Mouse (Mus musculus): ENCODE measurements around the gene Cdh24.

Gene Cdh24

DNA sequence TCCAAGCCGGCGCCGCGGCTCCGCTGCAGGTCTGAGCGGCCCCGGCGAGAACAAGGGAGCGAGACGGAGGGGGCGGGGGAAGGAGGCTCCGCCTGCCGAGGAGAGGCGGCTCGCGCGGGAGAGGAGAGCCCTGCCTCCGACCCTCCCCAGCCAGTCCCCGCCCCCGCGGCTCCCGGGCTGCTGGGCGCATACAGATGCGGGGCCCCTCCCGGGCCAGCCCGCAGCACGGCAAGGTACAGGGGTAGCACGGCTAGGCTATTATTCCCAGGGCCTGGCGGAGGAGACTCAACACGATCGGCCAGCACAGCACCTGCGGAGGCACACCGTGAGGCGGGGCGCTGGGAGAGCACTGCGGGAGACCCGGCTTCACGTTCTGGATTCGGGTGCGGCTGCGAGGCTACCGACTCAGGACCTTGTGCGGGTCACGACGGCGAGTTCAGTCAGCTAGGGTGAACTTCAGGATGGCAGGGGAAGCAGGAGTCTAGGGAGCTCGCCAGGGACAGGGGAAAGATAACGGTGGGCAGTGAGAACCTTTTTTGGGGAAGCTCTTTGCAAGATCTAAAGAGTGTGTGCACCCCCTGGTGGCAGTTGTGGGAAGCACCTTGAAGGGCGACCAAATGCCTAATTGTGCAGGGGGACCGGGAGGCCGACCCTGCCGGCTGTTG lies at the start of gene Cdh24:
Cdh24 (minus strand) TSS at position 60 of the 665 bp plus-strand sequence.
- peak; percentile 81 to 86 for DNase-seq (ENCODE audit: low spot score in 2 of 2)

DNA sequence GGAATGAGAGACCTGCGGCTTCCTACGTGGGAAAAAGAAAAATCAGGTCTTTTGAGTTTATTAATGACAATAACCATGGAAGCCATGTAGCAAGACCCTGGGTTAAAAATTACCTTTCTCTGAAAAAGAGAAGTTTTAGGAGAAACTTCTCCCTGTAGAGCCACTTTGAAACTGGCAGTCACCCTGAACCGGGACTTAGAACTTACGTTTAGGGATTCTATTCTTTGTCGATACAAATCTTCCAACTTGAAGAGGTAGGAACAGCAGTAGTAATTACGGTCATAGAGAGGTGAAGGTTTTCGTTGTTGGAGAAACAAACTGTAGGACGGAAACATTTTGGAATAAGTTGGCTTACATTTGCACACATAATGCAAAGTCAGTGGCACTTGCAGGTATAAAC lies 46.1 kb upstream of the Cdh24 start:
- DNase-seq (ENCODE audit: low spot score in 2 of 2), result no peak

- DNase-seq (ENCODE audit: low spot score in 2 of 2), result peak; percentile 100
These were observed 45.5 kb upstream of the Cdh24 start, which contains the start of gene Acin1 for GRCm38 (mm10) chr14:54686522-54687143. Acin1 (minus strand) TSS chr14:54686931.

DNA sequence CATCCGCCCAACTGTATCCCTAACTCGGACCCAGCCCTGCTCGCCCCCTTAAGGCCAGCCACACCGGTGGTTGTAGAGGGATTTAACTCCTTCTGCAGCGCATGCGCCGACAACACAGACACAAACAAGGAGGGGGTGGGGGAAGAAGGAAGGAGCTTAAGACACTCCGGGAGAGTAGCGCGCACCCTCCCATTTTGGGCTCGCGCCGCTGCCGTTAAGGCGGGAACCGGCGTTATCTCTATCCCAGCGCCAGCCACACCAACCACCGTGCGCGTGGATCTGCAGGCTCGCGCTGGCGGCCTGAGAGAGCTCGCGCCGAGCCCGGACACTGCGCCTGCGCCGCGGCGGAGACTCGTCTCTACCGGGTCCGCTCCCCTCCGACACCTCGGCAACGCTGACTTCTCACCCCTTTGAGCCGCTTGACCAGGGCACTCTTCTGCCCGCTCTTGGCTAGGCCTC lies 44.9 kb upstream of the Cdh24 start, which contains the start of gene 1700123O20Rik:
1700123O20Rik (plus strand) TSS at position 154 of the 459 bp plus-strand sequence.
- DNase-seq (ENCODE audit: low spot score in 2 of 2), result peak in 1 of 2 experiments; percentile 72

GRCm38 (mm10) chr14:54685471-54685870 lies 44.3 kb upstream of the Cdh24 start:
- no peak for DNase-seq (ENCODE audit: low spot score in 2 of 2)

DNA sequence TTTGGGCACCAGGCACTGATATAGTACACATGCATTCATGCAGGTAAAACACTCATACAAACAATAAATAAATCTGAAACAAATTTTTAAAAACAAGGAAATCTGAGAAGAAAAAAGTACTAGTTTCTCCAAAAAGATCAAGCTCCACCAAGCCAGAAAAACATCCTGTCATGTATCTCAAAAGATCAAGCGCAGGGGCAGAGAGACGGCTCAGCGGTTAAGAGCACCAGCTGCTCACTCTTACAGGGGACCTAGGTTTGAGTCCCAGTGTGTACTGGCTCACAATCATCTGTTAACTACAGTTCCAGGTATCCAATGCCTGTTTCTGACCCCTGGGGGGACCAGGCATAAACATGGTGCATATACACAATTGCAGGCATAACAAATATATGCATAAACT lies 41.2 kb upstream of the Cdh24 start:
- DNase-seq (ENCODE audit: low spot score in 2 of 2), result no peak

- DNase-seq (ENCODE audit: low spot score in 2 of 2), result no peak
These were observed 37.6 kb upstream of the Cdh24 start for GRCm38 (mm10) chr14:54678657-54679304.

GRCm38 (mm10) chr14:54676290-54676689 lies 35.1 kb upstream of the Cdh24 start:
- DNase-seq (ENCODE audit: low spot score in 2 of 2), result no peak

GRCm38 (mm10) chr14:54674317-54674716 lies 33.2 kb upstream of the Cdh24 start:
- DNase-seq (ENCODE audit: low spot score in 2 of 2), result no peak

DNA sequence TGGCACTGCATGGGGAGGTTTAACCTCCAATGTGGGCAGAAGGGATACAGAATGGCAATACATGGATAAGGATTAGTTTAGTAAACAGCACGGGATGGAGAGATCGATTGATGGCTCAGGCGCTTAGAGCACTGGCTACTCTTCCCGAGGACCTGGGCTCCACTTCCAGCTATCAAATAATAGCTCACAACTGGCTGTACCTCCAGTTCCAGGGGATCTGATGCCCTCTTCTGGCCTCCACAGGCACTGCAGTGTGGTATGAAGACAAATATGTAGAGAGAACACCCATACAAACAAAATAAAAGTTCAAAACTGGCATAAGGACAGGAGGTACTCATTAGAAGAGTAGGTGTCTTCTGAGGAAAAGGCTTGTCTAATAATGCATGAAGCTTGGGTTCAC lies 28.2 kb upstream of the Cdh24 start:
- no peak for DNase-seq (ENCODE audit: low spot score in 2 of 2)

DNA sequence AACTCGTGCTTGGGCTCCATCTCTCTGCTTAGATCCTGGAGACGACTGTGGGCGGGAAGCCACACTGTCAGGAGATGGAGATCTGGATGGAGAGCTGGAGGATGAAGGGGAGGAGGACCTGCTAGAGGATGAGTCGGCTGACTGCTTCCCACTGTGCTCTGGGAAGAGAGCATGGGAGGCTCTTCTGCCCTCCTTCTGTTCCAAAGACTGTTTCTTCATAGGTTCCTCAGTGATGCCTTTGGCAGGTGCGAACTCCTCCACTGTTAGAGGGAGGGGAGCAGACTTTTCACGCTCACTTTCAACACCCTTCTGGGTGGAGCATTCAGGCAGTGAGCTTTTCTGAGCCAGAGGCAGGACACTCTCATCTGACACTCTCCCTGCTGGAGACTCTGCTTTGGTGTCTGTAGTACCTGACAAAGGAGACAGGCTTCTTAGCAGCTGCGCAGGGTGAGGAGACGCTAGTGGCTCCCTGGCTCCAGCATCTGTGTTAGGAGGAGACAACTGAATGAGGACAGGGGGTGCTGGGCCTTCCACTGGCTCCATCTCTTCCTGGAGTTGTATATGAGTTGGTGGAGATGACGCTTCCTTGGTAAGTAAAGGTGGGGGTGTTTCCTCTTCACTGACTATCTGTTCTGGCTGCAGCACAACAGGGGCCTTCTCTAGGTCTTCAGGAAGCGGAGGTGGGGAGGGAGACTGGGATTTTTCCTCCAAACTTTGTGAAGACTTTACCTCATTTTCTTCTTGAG lies 23.5 kb upstream of the Cdh24 start:
- peak; percentile 65 to 81 for DNase-seq (ENCODE audit: low spot score in 2 of 2)

DNA sequence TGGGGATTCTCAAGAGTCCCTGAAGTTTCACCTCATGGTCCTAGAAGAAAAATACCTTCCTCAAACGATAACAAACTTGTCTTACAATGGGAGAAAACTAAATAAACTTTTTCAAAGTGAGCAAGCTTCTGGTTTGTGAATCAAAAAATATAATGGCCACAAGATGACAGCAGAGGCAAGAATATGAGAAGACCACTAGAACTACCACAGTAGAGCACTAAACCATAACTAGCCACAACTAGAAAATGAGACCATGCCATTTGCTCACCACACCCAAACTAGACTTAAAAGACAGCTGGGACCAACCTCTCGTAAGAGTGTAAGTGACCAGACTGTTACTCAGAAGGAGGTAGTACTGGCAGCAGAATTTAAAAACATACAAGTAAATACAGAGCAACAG lies 18.8 kb upstream of the Cdh24 start:
- no peak for DNase-seq (ENCODE audit: low spot score in 2 of 2)

- peak; percentile 74 to 83 for DNase-seq (ENCODE audit: low spot score in 2 of 2)
These were observed 12.3 kb upstream of the Cdh24 start for GRCm38 (mm10) chr14:54653496-54653895.

- DNase-seq (ENCODE audit: low spot score in 2 of 2), result no peak
These were observed 11.6 kb upstream of the Cdh24 start for GRCm38 (mm10) chr14:54652787-54653186.

DNA sequence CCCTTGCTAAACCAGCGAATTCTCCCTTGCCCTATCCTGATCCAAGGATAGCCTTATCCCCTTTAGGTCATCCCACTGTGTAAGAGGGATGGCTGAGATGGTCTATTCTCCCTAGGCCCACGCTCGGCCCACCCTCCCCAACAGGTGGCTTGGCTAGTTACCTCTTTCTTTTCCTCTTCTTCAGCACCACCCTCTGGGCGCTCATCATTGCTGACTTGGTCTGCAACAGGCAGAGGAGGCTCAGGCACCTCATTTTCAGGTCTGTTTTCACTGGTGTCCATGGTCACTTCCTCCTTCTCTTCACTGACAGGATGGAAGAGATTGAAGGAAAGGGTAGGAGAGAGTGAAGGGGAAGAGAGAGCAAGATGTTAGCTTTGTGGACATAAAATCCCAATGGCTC lies 10.4 kb upstream of the Cdh24 start:
- DNase-seq (ENCODE audit: low spot score in 2 of 2), result no peak

DNA sequence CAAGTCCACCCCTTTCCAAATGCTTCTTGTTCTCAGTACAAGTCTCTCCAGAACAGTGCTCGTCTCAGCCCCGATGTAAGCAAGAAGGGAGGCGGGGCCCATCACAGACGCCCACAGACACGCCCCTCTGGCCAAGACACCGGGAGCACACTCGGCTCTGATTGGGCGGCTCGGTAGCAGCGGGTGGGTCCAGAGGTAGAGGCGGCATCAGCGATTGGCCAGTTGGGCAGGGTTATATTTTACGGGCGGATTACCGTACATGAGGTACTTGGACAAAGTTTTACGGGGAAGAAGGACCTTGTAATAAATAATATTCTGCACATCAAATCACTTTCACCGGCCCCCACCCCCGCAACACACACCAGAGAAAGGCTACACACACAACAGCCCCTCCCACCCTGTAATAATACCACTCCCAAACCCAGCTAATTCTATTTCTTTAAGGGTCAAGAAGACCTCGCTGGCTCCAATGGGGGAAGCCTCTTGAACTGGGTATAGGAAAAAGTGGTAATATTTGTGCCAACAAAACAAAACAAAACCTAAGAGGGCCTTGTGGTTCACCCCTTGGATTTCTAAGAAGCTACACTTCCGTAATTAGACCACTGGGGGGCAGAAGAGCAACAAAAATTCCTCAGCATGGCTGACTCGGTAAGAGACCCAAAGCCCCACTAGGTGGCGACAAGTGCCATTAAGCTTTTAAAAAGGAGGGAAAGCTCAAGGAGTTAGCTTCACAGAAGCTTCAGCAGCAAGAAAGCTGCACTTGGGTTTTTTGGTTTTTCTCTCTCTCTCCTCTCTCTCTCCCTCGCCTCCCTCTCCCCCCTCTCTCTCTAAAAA lies 9.7 kb upstream of the Cdh24 start:
- peak; percentile 62 to 67 for DNase-seq (ENCODE audit: low spot score in 2 of 2)

DNA sequence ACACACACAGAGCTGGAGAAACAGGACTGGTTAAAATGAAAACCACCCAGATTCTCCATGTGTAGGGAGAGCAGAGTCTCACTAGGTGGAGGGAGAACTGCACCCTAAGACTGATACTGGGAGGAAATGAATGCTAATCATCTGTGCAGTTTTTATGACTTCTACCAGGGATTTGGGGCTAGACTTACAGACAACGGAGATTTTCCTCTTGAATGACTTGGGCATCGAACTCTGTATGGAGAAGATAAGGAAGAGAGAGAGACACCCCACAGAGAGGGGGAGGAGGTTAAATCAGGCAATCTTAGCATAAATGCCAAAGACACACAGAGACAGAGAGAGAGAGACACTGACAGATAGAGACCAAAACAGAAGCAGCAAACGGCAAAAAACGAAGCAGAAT lies 6.7 kb upstream of the Cdh24 start:
- DNase-seq (ENCODE audit: low spot score in 2 of 2), result no peak

DNA sequence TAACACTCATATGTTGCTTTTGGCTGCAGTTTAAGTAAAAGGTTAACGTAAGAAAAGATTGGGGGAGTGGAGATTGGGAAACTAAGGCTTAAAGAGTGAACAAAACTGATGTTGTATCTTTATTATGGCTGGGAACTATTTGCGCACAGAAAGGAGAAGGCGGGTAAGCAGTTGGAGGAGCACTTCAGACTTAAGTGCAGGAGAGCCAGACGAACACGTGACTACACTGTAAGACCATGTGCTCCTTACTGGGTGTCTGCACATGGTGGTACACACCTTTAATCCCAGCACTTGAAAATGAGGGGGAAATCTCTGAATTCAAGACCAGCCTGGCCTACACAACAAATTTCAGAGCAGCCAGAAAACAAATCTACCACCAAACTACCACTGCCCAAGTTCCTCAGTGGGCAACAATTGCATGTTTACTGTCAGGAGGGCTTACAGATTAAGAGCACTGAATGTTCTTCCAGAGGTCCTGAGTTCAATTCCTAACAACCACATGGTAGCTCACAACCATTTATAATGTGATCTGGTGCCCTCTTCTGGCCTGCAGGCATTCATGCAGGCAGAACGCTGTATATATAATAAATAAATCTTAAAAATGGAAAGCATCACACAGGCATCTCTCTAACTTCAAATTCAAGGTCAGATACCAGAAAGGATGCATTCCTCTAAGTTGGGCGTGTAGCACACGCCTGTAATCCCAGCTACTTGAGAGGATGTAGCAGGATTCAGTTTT lies 5.9 kb upstream of the Cdh24 start:
- DNase-seq (ENCODE audit: low spot score in 2 of 2), result no peak

GRCm38 (mm10) chr14:54646455-54646854 lies 5.3 kb upstream of the Cdh24 start:
- DNase-seq (ENCODE audit: low spot score in 2 of 2), result no peak

DNA sequence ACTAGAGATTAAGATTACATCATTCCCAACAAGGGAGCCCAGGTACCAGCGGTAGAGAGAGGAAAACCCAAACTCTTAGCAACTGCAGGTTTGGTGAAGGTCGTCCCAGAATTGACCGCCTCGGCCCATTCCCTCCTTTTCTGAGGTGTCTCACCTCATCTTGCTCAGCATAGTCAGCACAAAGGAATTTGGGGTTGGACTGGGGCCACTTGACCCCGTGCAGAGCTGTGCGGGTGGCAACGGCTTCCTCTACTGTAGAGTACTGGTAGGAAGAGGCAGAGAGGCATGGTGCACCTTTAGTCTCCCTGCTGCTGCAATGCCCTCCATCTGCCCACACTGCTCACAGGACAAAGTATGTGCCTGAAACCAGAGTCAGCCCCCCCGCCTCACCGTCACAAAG lies 3.1 kb upstream of the Cdh24 start:
- no peak for DNase-seq (ENCODE audit: low spot score in 2 of 2)

Data from right cerebral cortex, postnatal 36 days (tissue).